Mouse (Mus musculus) heart, embryonic 15.5 days (tissue): ENCODE measurements around the gene Mphosph8. TPM values are rescaled to one million over a fixed set of nuclear protein-coding genes. Genes with fewer than 3 reads are reported as not detected.

Source experiments
- ATAC-seq: fragments of 200-750 bp; cut with Nextera tagmentation; replicated peaks from 2 replicates; pipeline ENCODE4 v1.8.0; 2017; ENCODE audit warnings: low read depth, moderate TSS enrichment; ENCODE audit not compliant: insufficient number of reproducible peaks, insufficient read depth, low FRiP score
- H3K27ac ChIP-seq: fragments of 300-500 bp; sonication (generic); 2 replicates; pipeline ENCODE4 v1.5.1; 2015; ENCODE audit warnings: mild to moderate bottlenecking, inconsistent platforms
- H3K27me3 ChIP-seq: fragments of 300-500 bp; sonication (generic); 2 replicates; pipeline ENCODE4 v1.6.1; 2015; ENCODE audit warnings: inconsistent platforms
- H3K36me3 ChIP-seq: fragments of 300-500 bp; sonication (generic); 2 replicates; pipeline ENCODE4 v1.6.1; 2015; ENCODE audit warnings: mild to moderate bottlenecking, inconsistent platforms
- H3K4me1 ChIP-seq: fragments of 300-500 bp; sonication (generic); replicated peaks from 2 replicates; pipeline ENCODE4 v1.6.1; 2015; ENCODE audit warnings: inconsistent platforms
- H3K4me2 ChIP-seq: fragments of 300-500 bp; sonication (generic); 2 replicates; pipeline ENCODE4 v1.6.1; 2015; ENCODE audit warnings: inconsistent platforms, mild to moderate bottlenecking, moderate library complexity
- H3K4me3 ChIP-seq: fragments of 300-500 bp; sonication (generic); 2 replicates; pipeline ENCODE4 v1.5.1; 2015; ENCODE audit warnings: mild to moderate bottlenecking, inconsistent platforms
- H3K9ac ChIP-seq: fragments of 300-500 bp; sonication (generic); 2 replicates; pipeline ENCODE4 v1.6.1; 2015; ENCODE audit warnings: mild to moderate bottlenecking, inconsistent platforms
- H3K9me3 ChIP-seq: fragments of 300-500 bp; sonication (generic); replicated peaks from 2 replicates; pipeline ENCODE4 v1.6.1; 2016; ENCODE audit warnings: inconsistent platforms
- WGBS: fragments of 180-500 bp; shearing (Covaris S2); methylation state at CpG from one replicate; pipeline ENCODE4 v1.1.7; 2015; ENCODE audit warnings: mixed read lengths; 5-methylcytosine and 5-hydroxymethylcytosine counted together
- polyA plus RNA-seq: library from polyadenylated mRNA; unstranded; fragments of >200 nt; fragmentation: Nextera tagmentation; extraction: Ambion mirVana; gene quantifications from 2 replicates; pipeline ENCODE4 v1.2.1, GENCODE M21; 2015

The Mphosph8 gene
- polyA plus RNA-seq, 1 experiment from 2014 or later, result 28.2 TPM

DNA sequence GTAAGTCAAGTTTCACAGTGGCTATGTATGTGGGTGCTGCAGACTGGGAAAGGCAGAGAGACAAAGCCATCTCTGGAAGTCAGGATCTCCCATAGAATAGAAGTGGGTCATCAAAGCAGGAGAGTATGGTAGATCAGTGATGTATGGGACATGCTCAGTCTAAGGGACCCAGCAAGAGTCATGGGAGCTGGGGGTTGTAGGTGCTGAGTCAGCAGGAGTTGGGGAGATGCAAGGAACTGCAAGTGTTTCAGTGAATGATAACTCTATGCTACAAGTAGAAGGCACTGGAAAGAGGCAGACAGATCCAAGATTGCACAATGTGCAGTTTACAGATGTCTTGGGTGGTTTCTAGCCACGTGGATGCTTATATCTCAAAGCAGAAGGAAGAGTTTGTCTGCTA, 21.1 kb downstream of the Mphosph8 start:
- no peaks in the 10 kb centered on the region for H3K9me3 ChIP-seq
- no peak overlapping the region for H3K27ac ChIP-seq
- H3K4me2 ChIP-seq, result no peak overlapping the region
- no peak overlapping the region for H3K4me3 ChIP-seq
- WGBS, result 91% methylated on average over 1 of the region's 1 CpGs
- H3K4me1 ChIP-seq, result no peaks in the 10 kb centered on the region
- no peak overlapping the region for H3K9ac ChIP-seq
- H3K27me3 ChIP-seq, result no peaks in the 10 kb centered on the region
- peaks cover 86% of the 10 kb centered on the region for H3K36me3 ChIP-seq
- ATAC-seq, result no peak

- no peak overlapping the region for H3K27ac ChIP-seq
- no peaks in the 10 kb centered on the region for H3K4me1 ChIP-seq
- H3K27me3 ChIP-seq, result no peaks in the 10 kb centered on the region
- no peak for ATAC-seq
- H3K9ac ChIP-seq, result no peak overlapping the region
- peaks cover 85% of the 10 kb centered on the region for H3K36me3 ChIP-seq
- WGBS, result 71% methylated on average over 1 of the region's 1 CpGs
- H3K4me3 ChIP-seq, result no peak overlapping the region
- H3K4me2 ChIP-seq, result no peak overlapping the region
- H3K9me3 ChIP-seq, result no peaks in the 10 kb centered on the region
These were observed 21.7 kb downstream of the Mphosph8 start for GRCm38 (mm10) chr14:56689766-56690165.

- no peaks in the 10 kb centered on the region for H3K9me3 ChIP-seq
- no peaks in the 10 kb centered on the region for H3K4me1 ChIP-seq
- WGBS, result 83% methylated on average over 3 of the region's 3 CpGs
- H3K27ac ChIP-seq, result no peak overlapping the region
- H3K36me3 ChIP-seq, result peaks cover 94% of the 10 kb centered on the region
- no peak overlapping the region for H3K9ac ChIP-seq
- no peak overlapping the region for H3K4me2 ChIP-seq
- no peak overlapping the region for H3K4me3 ChIP-seq
- no peaks in the 10 kb centered on the region for H3K27me3 ChIP-seq
- no peak for ATAC-seq
These were observed 27.4 kb downstream of the Mphosph8 start for GRCm38 (mm10) chr14:56695495-56695894.

DNA sequence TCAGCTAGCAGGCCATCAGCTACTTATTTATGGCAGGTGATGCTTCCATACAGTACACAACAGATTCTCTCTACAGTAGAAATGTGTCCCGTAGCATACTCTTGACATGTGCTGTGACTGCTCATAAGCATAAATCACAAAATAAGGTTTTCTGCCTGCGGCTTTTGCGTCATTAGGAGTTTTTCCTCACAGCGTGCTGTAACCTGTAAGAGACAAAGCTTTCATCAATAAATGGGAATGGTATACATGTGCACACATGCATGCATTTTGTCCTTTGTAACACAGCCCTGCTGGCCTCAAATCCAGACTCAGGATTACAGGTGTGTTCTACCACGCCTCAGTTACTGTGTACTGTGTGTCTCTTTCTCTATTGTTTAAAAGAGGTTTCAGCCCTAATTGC, 29.8 kb downstream of the Mphosph8 start:
- H3K27me3 ChIP-seq, result no peaks in the 10 kb centered on the region
- H3K9ac ChIP-seq, result no peak overlapping the region
- ATAC-seq, result no peak
- no peaks in the 10 kb centered on the region for H3K4me1 ChIP-seq
- H3K27ac ChIP-seq, result no peak overlapping the region
- H3K4me3 ChIP-seq, result no peak overlapping the region
- WGBS, result 91% methylated on average over 5 of the region's 5 CpGs
- H3K36me3 ChIP-seq, result peaks cover 73% of the 10 kb centered on the region
- no peak overlapping the region for H3K4me2 ChIP-seq
- H3K9me3 ChIP-seq, result no peaks in the 10 kb centered on the region

DNA sequence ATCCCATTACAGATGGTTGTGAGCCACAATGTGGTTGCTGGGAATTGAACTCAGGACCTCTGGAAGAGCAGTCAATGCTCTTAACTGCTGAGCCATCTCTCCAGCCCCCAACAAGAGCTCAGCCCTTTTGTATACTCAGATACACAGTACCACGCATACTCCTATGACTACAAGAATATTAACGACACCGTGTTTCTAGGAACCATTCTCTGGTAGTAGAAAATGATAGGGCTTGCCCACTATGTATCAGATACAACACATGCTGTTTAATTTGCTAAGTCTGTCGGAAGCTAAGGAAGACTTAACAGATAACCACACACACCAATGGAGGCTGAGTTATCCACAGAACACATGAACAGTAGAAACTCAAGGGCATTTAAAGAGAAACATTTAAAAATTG, 34.6 kb downstream of the Mphosph8 start:
- no peak overlapping the region for H3K27ac ChIP-seq
- H3K27me3 ChIP-seq, result no peaks in the 10 kb centered on the region
- H3K36me3 ChIP-seq, result peaks cover 28% of the 10 kb centered on the region
- no peaks in the 10 kb centered on the region for H3K9me3 ChIP-seq
- H3K4me1 ChIP-seq, result peaks cover 15% of the 10 kb centered on the region
- no peak overlapping the region for H3K9ac ChIP-seq
- no peak for ATAC-seq
- H3K4me3 ChIP-seq, result no peak overlapping the region
- 90% methylated on average over 4 of the region's 4 CpGs for WGBS
- H3K4me2 ChIP-seq, result no peak overlapping the region

DNA sequence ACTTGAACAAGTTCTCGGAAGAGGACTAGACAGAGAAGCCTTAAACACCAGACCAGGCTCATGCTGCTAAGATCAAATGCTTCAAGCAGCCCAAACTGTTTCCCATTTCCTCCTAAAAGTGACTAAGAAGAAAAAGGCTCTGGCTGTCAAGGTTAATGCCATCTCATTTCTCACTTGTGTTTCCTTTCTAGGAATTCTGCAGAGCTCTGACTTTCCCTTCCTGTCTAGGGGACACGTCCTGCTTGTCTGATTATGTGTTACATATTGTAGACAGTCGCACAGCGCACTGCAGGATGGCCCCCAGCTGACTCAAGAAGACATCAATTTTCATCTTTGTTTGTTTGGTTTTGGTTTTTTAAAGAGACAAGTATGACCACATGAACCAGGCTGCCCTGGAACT, 37.6 kb downstream of the Mphosph8 start:
- Histone ChIP-seq H3K36me3 (peaks cover 8% of the 10 kb centered on the region; the same call in 1 of the 2 replicates), H3K4me3 (no peak overlapping the region), H3K27me3 (no peaks in the 10 kb centered on the region), H3K27ac (no peak overlapping the region), H3K9ac (no peak overlapping the region), H3K4me1 (peaks cover 15% of the 10 kb centered on the region), H3K9me3 (no peaks in the 10 kb centered on the region), H3K4me2 (no peak overlapping the region)
- no peak for ATAC-seq
- 63% methylated on average over 4 of the region's 4 CpGs for WGBS

- peaks cover 3% of the 10 kb centered on the region; the same call in 1 of the 2 replicates for H3K36me3 ChIP-seq
- no peaks in the 10 kb centered on the region for H3K27me3 ChIP-seq
- no peak overlapping the region for H3K4me2 ChIP-seq
- no peak overlapping the region for H3K27ac ChIP-seq
- 66% methylated on average over 1 of the region's 1 CpGs for whole genome bisulfite sequencing
- H3K9me3 ChIP-seq, result no peaks in the 10 kb centered on the region
- no peak overlapping the region for H3K4me3 ChIP-seq
- H3K9ac ChIP-seq, result no peak overlapping the region
- ATAC-seq, result no peak
- no peaks in the 10 kb centered on the region for H3K4me1 ChIP-seq
These were observed 58.4 kb downstream of the Mphosph8 start for GRCm38 (mm10) chr14:56726493-56726892.

DNA sequence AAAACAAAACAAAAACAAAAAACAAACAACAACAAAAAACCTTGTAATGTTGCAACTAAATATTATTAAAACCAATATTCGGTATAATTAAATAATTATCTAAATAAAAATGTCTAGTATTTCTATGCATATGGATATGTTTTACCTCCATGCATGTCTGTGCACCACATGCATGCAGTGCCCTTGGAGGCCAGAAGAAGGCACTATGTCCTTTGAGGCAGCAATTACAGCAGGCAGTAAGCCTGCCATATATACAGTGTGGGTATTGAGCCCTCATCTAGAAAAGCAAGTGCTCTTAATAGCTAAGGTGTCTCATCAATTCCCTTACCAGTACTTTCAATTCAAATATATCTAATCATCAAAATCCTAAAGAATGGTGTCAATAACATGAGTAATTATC, 72.1 kb downstream of the Mphosph8 start:
- ATAC-seq, result no peak
- no peak overlapping the region for H3K4me3 ChIP-seq
- no peak overlapping the region for H3K27ac ChIP-seq
- 90% methylated on average over 1 of the region's 1 CpGs for WGBS
- no peaks in the 10 kb centered on the region for H3K27me3 ChIP-seq
- H3K36me3 ChIP-seq, result peaks cover 8% of the 10 kb centered on the region
- no peaks in the 10 kb centered on the region for H3K9me3 ChIP-seq
- no peaks in the 10 kb centered on the region for H3K4me1 ChIP-seq
- H3K9ac ChIP-seq, result no peak overlapping the region
- H3K4me2 ChIP-seq, result no peak overlapping the region

Other genes starting within 250 kb of the Mphosph8 start
- 7.4 and 7.6 TPM in 2 replicates for gene Cenpj, start 92.8 kb upstream of the Mphosph8 start, polyA plus RNA-seq
- gene Parp4, start 92.6 kb upstream of the Mphosph8 start, polyA plus RNA-seq, result 7.1 and 10.3 TPM in 2 replicates
- gene Pspc1, start 110.1 kb downstream of the Mphosph8 start, polyA plus RNA-seq, result 16.8 and 18.5 TPM in 2 replicates
- 16.7 and 17.3 TPM in 2 replicates for gene Zmym5, start 143.5 kb downstream of the Mphosph8 start, polyA plus RNA-seq
- 26.8 and 28.4 TPM in 2 replicates for gene Zmym2, start 218.4 kb downstream of the Mphosph8 start, polyA plus RNA-seq